Mouse (Mus musculus): ENCODE results near the gene Lrrc3. TPM values are rescaled to one million over a fixed set of nuclear protein-coding genes. Genes with fewer than 3 reads are reported as not detected.
"Not testable (repeated sequence)": the region's sequence is repeated elsewhere in the genome, so short reads cannot be mapped to it uniquely, and the experiment has no call there.

Lrrc3 gene
- 19.7 and 24.1 TPM in 2 replicates for total RNA-seq (2014; rRNA removed)
- polyA plus RNA-seq (2015; fragmentation: Nextera tagmentation; extraction: Ambion mirVana): 15.7 and 22.4 TPM in 2 replicates

GRCm38 (mm10) chr10:77902211-77902893 lies at the start of gene Lrrc3:
TSS of gene Lrrc3 (minus strand) at chr10:77902536.
- Histone ChIP-seq H3K9ac (peak within 1 kb of the TSS; percentile 69), H3K4me3 (ENCODE audit: low read depth, low read length) (peak within 1 kb of the TSS; percentile 69), H3K27ac (ENCODE audit: low read depth, low read length) (peak within 1 kb of the TSS; percentile 74), H3K9me3 (ENCODE audit: low read length) (no peaks in the 10 kb centered on the region), H3K4me1 (ENCODE audit: insufficient read depth) (no peaks in the 10 kb centered on the region), H3K27me3 (ENCODE audit: insufficient read depth, low read length) (no peaks in the 10 kb centered on the region), H3K4me2 (ENCODE audit: low read depth) (peak within 1 kb of the TSS; percentile 79), H3K36me3 (ENCODE audit: insufficient read depth) (no peaks in the 10 kb centered on the region)
- 3% methylated on average over 43 of the region's 46 CpGs for WGBS
- peak; percentile 59 for ATAC-seq
- TF ChIP-seq CTCF (IDR thresholded peaks at IDR 0.05; ENCODE audit: low read depth): peak; percentile 60
- DNase-seq: peak; percentile 74

- not testable (repeated sequence) for ATAC-seq; H3K4me2 ChIP-seq (ENCODE audit: low read depth); DNase-seq; H3K4me1 ChIP-seq (ENCODE audit: insufficient read depth); H3K36me3 ChIP-seq (ENCODE audit: insufficient read depth); H3K27me3 ChIP-seq (ENCODE audit: insufficient read depth, low read length); H3K9ac ChIP-seq; H3K4me3 ChIP-seq (ENCODE audit: low read depth, low read length); H3K9me3 ChIP-seq (ENCODE audit: low read length); H3K27ac ChIP-seq (ENCODE audit: low read depth, low read length)
- 91% methylated on average over 9 of the region's 12 CpGs for WGBS
These were observed 48.1 kb upstream of the Lrrc3 start for GRCm38 (mm10) chr10:77950468-77950867.

- WGBS: 71% methylated on average over 2 of the region's 2 CpGs
- H3K4me2 ChIP-seq (ENCODE audit: low read depth): no peak overlapping the region
- H3K4me1 ChIP-seq (ENCODE audit: insufficient read depth): no peaks in the 10 kb centered on the region
- no peak for TF ChIP-seq CTCF (IDR thresholded peaks at IDR 0.05; ENCODE audit: low read depth)
- no peaks in the 10 kb centered on the region for H3K27me3 ChIP-seq (ENCODE audit: insufficient read depth, low read length)
- no peaks in the 10 kb centered on the region for H3K36me3 ChIP-seq (ENCODE audit: insufficient read depth)
- ATAC-seq: no peak
- no peak overlapping the region for H3K4me3 ChIP-seq (ENCODE audit: low read depth, low read length)
- DNase-seq: no peak
- H3K9ac ChIP-seq: no peak overlapping the region
- H3K27ac ChIP-seq (ENCODE audit: low read depth, low read length): no peak overlapping the region
- no peaks in the 10 kb centered on the region for H3K9me3 ChIP-seq (ENCODE audit: low read length)
These were observed 37.3 kb upstream of the Lrrc3 start for GRCm38 (mm10) chr10:77939685-77940084.

GRCm38 (mm10) chr10:77927375-77927774 lies 25.0 kb upstream of the Lrrc3 start:
- no peaks in the 10 kb centered on the region for H3K4me1 ChIP-seq (ENCODE audit: insufficient read depth)
- 84% methylated on average over 10 of the region's 10 CpGs for whole genome bisulfite sequencing
- no peak overlapping the region for H3K9ac ChIP-seq
- no peak overlapping the region for H3K4me2 ChIP-seq (ENCODE audit: low read depth)
- H3K27ac ChIP-seq (ENCODE audit: low read depth, low read length): no peak overlapping the region
- no peaks in the 10 kb centered on the region for H3K36me3 ChIP-seq (ENCODE audit: insufficient read depth)
- ATAC-seq (no peak), DNase-seq (no peak)
- H3K9me3 ChIP-seq (ENCODE audit: low read length): no peaks in the 10 kb centered on the region
- H3K27me3 ChIP-seq (ENCODE audit: insufficient read depth, low read length): no peaks in the 10 kb centered on the region
- no peak overlapping the region for H3K4me3 ChIP-seq (ENCODE audit: low read depth, low read length)
- TF ChIP-seq CTCF (IDR thresholded peaks at IDR 0.05; ENCODE audit: low read depth): no peak

GRCm38 (mm10) chr10:77926140-77926539 lies 23.8 kb upstream of the Lrrc3 start:
- peak; percentile 44 for TF ChIP-seq CTCF (IDR thresholded peaks at IDR 0.05; ENCODE audit: low read depth)
- 40% methylated on average over 7 of the region's 7 CpGs for WGBS
- no peaks in the 10 kb centered on the region for H3K9me3 ChIP-seq (ENCODE audit: low read length)
- H3K9ac ChIP-seq: no peak overlapping the region
- H3K27me3 ChIP-seq (ENCODE audit: insufficient read depth, low read length): no peaks in the 10 kb centered on the region
- H3K4me3 ChIP-seq (ENCODE audit: low read depth, low read length): no peak overlapping the region
- H3K36me3 ChIP-seq (ENCODE audit: insufficient read depth): no peaks in the 10 kb centered on the region
- no peak overlapping the region for H3K27ac ChIP-seq (ENCODE audit: low read depth, low read length)
- DNase-seq: peak; percentile 22
- H3K4me2 ChIP-seq (ENCODE audit: low read depth): no peak overlapping the region
- H3K4me1 ChIP-seq (ENCODE audit: insufficient read depth): no peaks in the 10 kb centered on the region
- no peak for ATAC-seq

- DNase-seq (no peak), ATAC-seq (no peak)
- no peaks in the 10 kb centered on the region for H3K9me3 ChIP-seq (ENCODE audit: low read length)
- H3K27ac ChIP-seq (ENCODE audit: low read depth, low read length): no peak overlapping the region
- no peak overlapping the region for H3K4me3 ChIP-seq (ENCODE audit: low read depth, low read length)
- no peak overlapping the region for H3K9ac ChIP-seq
- no peaks in the 10 kb centered on the region for H3K36me3 ChIP-seq (ENCODE audit: insufficient read depth)
- no peak for TF ChIP-seq CTCF (IDR thresholded peaks at IDR 0.05; ENCODE audit: low read depth)
- H3K4me1 ChIP-seq (ENCODE audit: insufficient read depth): no peaks in the 10 kb centered on the region
- no peak overlapping the region for H3K4me2 ChIP-seq (ENCODE audit: low read depth)
- WGBS: 59% methylated on average over 4 of the region's 4 CpGs
- H3K27me3 ChIP-seq (ENCODE audit: insufficient read depth, low read length): no peaks in the 10 kb centered on the region
These were observed 20.3 kb upstream of the Lrrc3 start for GRCm38 (mm10) chr10:77922681-77923080.

GRCm38 (mm10) chr10:77921009-77921408 lies 18.7 kb upstream of the Lrrc3 start:
- Histone ChIP-seq H3K27me3 (ENCODE audit: insufficient read depth, low read length) (no peaks in the 10 kb centered on the region), H3K9ac (no peak overlapping the region), H3K4me2 (ENCODE audit: low read depth) (no peak overlapping the region), H3K27ac (ENCODE audit: low read depth, low read length) (no peak overlapping the region), H3K4me3 (ENCODE audit: low read depth, low read length) (no peak overlapping the region), H3K36me3 (ENCODE audit: insufficient read depth) (no peaks in the 10 kb centered on the region), H3K4me1 (ENCODE audit: insufficient read depth) (no peaks in the 10 kb centered on the region), H3K9me3 (ENCODE audit: low read length) (no peaks in the 10 kb centered on the region)
- ATAC-seq (0 out of 2 replicates have a peak, but pooled peaks have one; percentile 10), DNase-seq (no peak)
- 63% methylated on average over 5 of the region's 5 CpGs for WGBS
- TF ChIP-seq CTCF (IDR thresholded peaks at IDR 0.05; ENCODE audit: low read depth): no peak
